Mouse (Mus musculus): ENCODE results near the gene Zbtb16.

Zbtb16 gene

GRCm38 (mm10) chr9:48802374-48802773 lies 33.6 kb downstream of the Zbtb16 start:
- no peak for DNase-seq (ENCODE audit: low read depth)

DNA sequence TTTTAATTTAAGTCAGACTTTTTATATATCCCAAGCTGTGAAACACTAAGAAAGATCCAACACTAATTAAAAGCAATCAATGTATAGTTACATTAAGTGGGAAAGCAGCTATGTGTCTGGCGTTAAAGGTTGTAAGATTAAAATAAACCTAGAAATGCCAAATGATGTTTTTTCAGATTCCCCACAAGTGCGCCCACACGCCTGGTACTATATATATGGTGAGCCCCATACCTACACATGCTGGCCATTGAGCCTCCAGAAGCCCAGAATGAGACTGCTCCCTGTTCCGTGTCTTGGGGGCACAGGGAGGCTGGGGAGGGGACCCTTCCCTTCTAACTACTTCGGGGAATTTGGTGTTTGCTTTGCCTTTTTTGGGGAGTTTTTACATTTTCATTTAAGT lies 34.7 kb downstream of the Zbtb16 start:
- DNase-seq (ENCODE audit: low read depth): no peak

GRCm38 (mm10) chr9:48800627-48801026 lies 35.4 kb downstream of the Zbtb16 start:
- no peak for DNase-seq (ENCODE audit: low read depth)

- DNase-seq (ENCODE audit: low read depth): no peak
These were observed 38.0 kb downstream of the Zbtb16 start for GRCm38 (mm10) chr9:48798044-48798443.

GRCm38 (mm10) chr9:48796267-48796822 lies 39.7 kb downstream of the Zbtb16 start:
- no peak for DNase-seq (ENCODE audit: low read depth)

DNA sequence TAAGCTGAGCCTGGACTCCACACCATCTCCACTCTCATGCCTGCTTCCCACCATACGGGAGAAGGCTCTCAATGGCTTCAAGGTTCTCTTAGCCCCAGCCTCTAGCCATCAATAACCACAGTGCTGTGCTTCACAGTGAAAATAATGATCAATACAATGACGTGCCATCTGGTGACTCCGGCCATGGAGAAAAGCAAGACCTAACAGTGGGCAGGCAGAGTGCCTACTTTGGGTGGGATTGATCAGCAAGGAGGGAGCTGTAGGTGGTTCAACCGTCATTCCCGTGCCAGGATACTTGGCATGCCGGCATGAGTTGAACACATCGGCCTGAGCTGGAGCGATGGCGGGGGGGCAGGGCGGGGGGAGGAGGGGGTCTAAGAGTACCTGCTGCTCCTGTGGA lies 40.3 kb downstream of the Zbtb16 start:
- DNase-seq (ENCODE audit: low read depth): no peak

DNA sequence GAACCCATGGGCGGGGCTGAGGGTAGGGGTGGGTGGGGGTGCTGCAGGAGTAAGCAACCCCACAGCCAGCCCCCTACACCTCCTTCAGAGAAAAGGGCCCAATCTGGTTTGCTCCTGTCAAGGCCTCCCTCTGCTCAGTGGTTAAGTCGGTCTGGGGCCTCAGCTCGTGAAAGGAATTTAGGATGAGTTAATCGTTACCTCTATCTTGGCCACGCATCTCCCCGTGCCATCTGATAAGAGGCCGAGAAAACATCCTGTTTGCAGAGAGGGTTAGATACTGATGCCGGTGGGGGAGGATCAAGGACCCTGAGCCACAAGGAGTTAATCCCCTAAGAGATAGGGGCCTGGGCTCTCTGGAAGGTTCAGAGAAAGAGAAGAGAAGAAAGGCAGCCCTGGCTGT lies 40.9 kb downstream of the Zbtb16 start:
- peak; percentile 22 for DNase-seq (ENCODE audit: low read depth)

- DNase-seq (ENCODE audit: low read depth): no peak
These were observed 41.6 kb downstream of the Zbtb16 start for GRCm38 (mm10) chr9:48794463-48794862.

GRCm38 (mm10) chr9:48793638-48794188 lies 42.3 kb downstream of the Zbtb16 start:
- DNase-seq (ENCODE audit: low read depth): no peak

- DNase-seq (ENCODE audit: low read depth): no peak
These were observed 45.4 kb downstream of the Zbtb16 start for GRCm38 (mm10) chr9:48790575-48790974.

DNA sequence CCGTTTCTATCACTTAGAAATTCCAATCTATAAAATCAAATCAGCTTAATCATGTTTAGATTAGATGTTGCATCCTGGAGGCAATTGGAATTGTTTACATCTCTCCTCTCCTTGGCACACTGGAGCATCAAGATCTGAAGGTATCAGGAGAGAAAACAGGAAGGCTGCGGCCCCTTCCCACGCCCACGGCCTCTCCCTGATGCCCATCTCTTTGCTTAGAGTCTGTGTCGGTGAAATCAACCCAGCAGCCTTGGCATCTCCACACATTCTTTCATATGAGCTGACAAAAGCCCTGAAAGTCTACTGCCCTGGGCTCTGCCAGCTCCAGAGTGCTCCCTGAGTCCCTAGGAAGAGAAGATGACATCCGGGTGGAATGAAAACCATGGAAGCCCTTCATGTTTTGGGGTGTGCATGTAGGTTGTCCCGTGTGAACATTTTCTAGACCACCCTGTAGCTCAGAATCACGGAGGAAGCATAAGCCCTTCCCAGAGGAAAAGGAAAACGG lies 48.1 kb downstream of the Zbtb16 start:
- DNase-seq (ENCODE audit: low read depth): no peak

DNA sequence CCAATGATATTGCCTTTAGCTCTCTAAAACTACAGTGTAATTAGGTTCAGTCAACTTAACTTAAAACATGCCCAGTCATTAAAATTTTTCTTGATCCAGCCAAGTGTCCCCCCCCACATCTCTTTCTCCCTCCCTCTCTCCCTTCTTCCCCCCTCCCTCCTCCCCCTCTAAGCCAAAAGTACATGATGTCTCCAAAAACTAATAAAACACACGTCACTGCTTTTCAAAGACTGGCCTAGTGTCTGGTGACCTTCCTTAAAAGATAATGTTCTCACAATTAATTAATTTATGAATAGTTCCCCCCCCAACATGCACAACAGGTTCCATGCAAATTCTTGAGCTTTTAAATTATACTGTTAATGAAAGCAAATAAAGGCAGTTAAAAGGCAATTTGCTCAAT lies 48.7 kb downstream of the Zbtb16 start:
- DNase-seq (ENCODE audit: low read depth): no peak

GRCm38 (mm10) chr9:48786814-48787213 lies 49.2 kb downstream of the Zbtb16 start:
- no peak for DNase-seq (ENCODE audit: low read depth)

GRCm38 (mm10) chr9:48784937-48785336 lies 51.1 kb downstream of the Zbtb16 start:
- no peak for DNase-seq (ENCODE audit: low read depth)

DNA sequence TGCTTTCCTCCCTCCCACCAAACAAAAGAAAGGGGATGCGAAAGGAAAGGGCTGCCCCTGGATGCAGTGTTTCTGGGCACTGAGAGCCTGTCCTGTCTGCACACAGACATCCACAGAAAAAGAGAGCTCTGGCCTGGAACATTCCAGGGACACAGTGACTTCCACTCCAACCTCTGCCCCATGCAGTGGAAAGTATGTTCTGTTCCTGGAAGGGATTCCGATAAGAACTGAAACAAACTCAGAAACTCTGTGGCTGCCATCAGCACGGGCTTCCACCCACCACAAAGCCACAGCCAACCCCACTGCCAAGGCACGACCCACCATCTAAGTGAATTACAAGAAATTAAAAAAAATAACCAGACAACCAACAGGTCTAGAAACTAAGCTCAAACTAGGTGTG lies 52.7 kb downstream of the Zbtb16 start:
- no peak for DNase-seq (ENCODE audit: low read depth)

- DNase-seq (ENCODE audit: low read depth): no peak
These were observed 53.5 kb downstream of the Zbtb16 start for GRCm38 (mm10) chr9:48782284-48783060.

DNA sequence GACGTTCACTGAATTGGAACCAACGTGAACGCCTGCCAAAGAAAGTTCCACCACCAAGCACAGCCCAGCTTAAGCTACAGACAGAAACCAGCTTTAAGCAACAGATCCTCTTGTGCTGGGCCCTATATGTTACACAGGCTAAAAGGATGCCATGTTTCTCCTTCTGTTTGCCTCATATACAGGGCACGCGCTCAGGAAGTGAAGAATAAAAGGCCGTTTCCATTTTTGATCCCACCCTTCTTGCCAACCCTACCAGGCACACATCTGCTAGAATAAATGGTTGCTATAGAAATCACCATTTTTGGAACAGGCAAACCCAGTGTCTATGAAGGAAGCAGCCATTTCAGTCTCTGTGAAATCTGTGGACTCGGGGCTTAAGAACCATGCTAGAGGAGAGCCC lies 59.8 kb downstream of the Zbtb16 start:
- DNase-seq (ENCODE audit: low read depth): no peak

- DNase-seq (ENCODE audit: low read depth): no peak
These were observed 60.5 kb downstream of the Zbtb16 start for GRCm38 (mm10) chr9:48775561-48775960.

- DNase-seq (ENCODE audit: low read depth): no peak
These were observed 62.3 kb downstream of the Zbtb16 start for GRCm38 (mm10) chr9:48773710-48774109.

DNA sequence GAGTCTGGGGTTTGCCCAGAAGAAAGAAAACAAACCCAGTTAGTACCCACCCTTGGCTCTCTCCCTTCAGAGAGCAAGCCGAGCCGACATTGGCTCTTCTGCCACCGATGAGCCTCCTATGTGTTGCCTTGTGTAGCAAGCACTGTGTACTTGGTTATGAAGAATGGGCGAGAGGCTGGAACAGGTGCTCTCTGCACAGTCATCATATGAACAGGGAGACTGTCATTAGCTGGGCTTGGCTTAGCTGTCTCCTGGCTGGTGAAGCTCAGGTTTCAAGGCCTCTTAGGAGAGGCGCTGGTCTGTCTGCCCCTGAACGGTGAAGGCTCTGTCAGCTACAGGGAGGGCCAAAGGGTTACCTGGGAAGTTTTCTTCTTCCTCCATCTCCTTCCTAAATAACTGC lies 62.9 kb downstream of the Zbtb16 start:
- no peak for DNase-seq (ENCODE audit: low read depth)

- DNase-seq (ENCODE audit: low read depth): no peak
These were observed 64.5 kb downstream of the Zbtb16 start for GRCm38 (mm10) chr9:48771504-48771903.

GRCm38 (mm10) chr9:48768965-48769364 lies 67.1 kb downstream of the Zbtb16 start:
- no peak for DNase-seq (ENCODE audit: low read depth)

GRCm38 (mm10) chr9:48767666-48768432 lies 68.2 kb downstream of the Zbtb16 start:
- DNase-seq (ENCODE audit: low read depth): no peak
